Mouse (Mus musculus) brain, embryonic 14.5 days (tissue): Measurements from ENCODE around the gene Ctps2.

Experiments used
- CTCF ChIP-seq: fragments of 200-500 bp; IDR thresholded peaks from 2 replicates; pipeline ENCODE4 v1.5.1; 2012; ENCODE audit warnings: inconsistent platforms, mild to moderate bottlenecking, moderate library complexity, borderline replicate concordance; ENCODE audit not compliant: insufficient read depth, insufficient read length; ENCODE audit errors: extremely low read depth
- POLR2A ChIP-seq: fragments of 200-500 bp; IDR thresholded peaks from 2 replicates; pipeline ENCODE4 v1.6.1; 2012; ENCODE audit warnings: mild to moderate bottlenecking, inconsistent platforms, borderline replicate concordance; ENCODE audit not compliant: poor library complexity, insufficient read depth, insufficient read length, severe bottlenecking; ENCODE audit errors: extremely low read depth

GRCm38 (mm10) chrX:163063936-163064335 is 162.9 kb downstream of the Ctps2 start:
- TF ChIP-seq CTCF (no peak), POLR2A (no peak)
